Mouse (Mus musculus): ENCODE results near the gene Xirp1. TPM values are rescaled to one million over a fixed set of nuclear protein-coding genes. Genes with fewer than 3 reads are reported as not detected.

Xirp1 gene
- polyA plus RNA-seq, 1 experiment from 2014 or later: 0.05 TPM

DNA sequence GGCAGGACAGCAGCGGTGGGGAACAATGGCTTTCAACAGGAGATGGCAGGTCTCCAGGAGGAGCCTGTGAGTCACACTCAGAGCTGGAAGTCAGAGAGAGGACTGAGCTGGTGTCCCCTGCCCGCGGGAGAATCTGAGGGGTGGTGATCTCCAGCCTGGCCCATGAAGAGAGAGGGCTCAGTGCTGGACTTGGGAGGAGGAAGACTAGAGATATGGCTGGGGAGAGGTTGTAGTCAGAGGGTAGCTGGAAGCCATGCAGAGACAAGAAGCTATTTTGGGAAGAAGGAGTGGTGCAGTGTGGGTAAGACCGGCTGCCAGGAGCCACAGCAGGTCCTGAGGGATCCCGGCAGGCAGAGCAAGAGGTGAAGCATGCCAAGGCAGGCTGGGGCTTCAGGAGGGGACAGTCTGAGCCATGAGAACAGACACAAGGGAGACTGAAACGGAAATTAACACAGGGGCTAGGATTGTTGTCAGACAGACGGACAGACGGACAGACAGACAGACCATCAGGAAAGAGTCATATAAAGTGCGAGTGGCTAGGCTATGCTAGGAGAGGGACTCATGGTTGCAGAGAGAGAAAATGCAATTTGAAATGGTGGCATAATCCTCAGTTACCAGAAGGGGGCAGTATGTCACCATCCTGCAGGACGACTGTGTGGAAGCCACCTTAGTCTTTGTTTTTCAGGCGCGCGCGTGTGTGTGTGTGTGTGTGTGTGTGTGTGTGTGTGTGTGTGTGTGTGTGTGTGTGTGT is 4.2 kb upstream of the Xirp1 start:
- whole genome bisulfite sequencing: 8% methylated on average over 14 of the region's 14 CpGs
- no peaks in the 10 kb centered on the region for H3K27me3 ChIP-seq (ENCODE audit: control insufficient read depth, insufficient read depth, low read length)
- no peak overlapping the region; the same call in 1 of the 2 replicates for H3K27ac ChIP-seq (replicated peaks)
- ATAC-seq (ENCODE audit: low FRiP score, low TSS enrichment) (peak; percentile 62), DNase-seq (ENCODE audit: low spot score) (peak; percentile 58)
- H3K4me2 ChIP-seq (replicated peaks; ENCODE audit: low read depth): peak overlapping the region; percentile 36
- H3K36me3 ChIP-seq (ENCODE audit: control insufficient read depth, insufficient read depth, low read length): no peaks in the 10 kb centered on the region
- H3K9ac ChIP-seq (ENCODE audit: low read length): peak overlapping the region; percentile 35
- no peaks in the 10 kb centered on the region for H3K9me3 ChIP-seq (ENCODE audit: control insufficient read depth, low read length)
- TF ChIP-seq CTCF (IDR thresholded peaks at IDR 0.05; ENCODE audit: low read depth) (peak; percentile 95), EP300 (optimal IDR thresholded peaks at IDR 0.05) (no peak)
- no peaks in the 10 kb centered on the region for H3K4me1 ChIP-seq (replicated peaks; ENCODE audit: control insufficient read depth, insufficient read depth)
- no peak overlapping the region for H3K4me3 ChIP-seq (ENCODE audit: low read depth, low read length)

DNA sequence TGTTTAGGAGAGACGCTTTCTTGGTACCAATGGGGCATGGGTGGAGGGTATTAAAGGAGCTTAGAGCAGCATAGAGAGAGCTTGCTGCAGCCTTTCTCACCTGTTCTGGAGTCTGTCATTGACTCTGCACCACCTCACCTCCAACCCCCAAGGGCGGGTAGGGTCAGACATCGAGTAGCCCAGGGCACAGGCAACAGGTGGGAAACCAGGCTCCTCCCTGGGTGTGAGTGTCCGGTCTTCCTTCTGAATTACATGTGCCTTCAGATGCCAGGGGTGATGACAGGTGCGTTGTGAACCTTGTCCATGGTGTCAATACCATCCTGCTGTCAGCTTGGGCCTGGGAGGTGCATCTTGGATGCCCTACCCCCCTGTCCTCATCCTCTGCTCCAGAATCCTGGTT is 1.2 kb upstream of the Xirp1 start:
- ATAC-seq (ENCODE audit: low FRiP score, low TSS enrichment) (no peak), DNase-seq (ENCODE audit: low spot score) (no peak)

GRCm38 (mm10) chr9:120024171-120024570 is 773 bp upstream of the Xirp1 start:
- Histone ChIP-seq H3K4me3 (ENCODE audit: low read depth, low read length) (no peak overlapping the region), H3K27me3 (ENCODE audit: control insufficient read depth, insufficient read depth, low read length) (no peaks in the 10 kb centered on the region), H3K4me2 (replicated peaks; ENCODE audit: low read depth) (no peak overlapping the region), H3K9me3 (ENCODE audit: control insufficient read depth, low read length) (no peaks in the 10 kb centered on the region), H3K9ac (ENCODE audit: low read length) (no peak overlapping the region), H3K36me3 (ENCODE audit: control insufficient read depth, insufficient read depth, low read length) (no peaks in the 10 kb centered on the region), H3K27ac (replicated peaks) (no peak overlapping the region), H3K4me1 (replicated peaks; ENCODE audit: control insufficient read depth, insufficient read depth) (no peaks in the 10 kb centered on the region)
- 71% methylated on average over 10 of the region's 10 CpGs for WGBS
- no peak for TF ChIP-seq EP300 (optimal IDR thresholded peaks at IDR 0.05)
- no peak for TF ChIP-seq CTCF (IDR thresholded peaks at IDR 0.05; ENCODE audit: low read depth)
- DNase-seq (ENCODE audit: low spot score) (no peak), ATAC-seq (ENCODE audit: low FRiP score, low TSS enrichment) (no peak)

More for the DNA sequence above, 1.2 kb upstream of the Xirp1 start:
- H3K9ac ChIP-seq (ENCODE audit: low read length): no peak overlapping the region
- H3K36me3 ChIP-seq (ENCODE audit: control insufficient read depth, insufficient read depth, low read length): no peaks in the 10 kb centered on the region
- no peaks in the 10 kb centered on the region for H3K4me1 ChIP-seq (replicated peaks; ENCODE audit: control insufficient read depth, insufficient read depth)
- no peak overlapping the region for H3K4me3 ChIP-seq (ENCODE audit: low read depth, low read length)
- WGBS: 76% methylated on average over 5 of the region's 5 CpGs
- no peaks in the 10 kb centered on the region for H3K27me3 ChIP-seq (ENCODE audit: control insufficient read depth, insufficient read depth, low read length)
- H3K9me3 ChIP-seq (ENCODE audit: control insufficient read depth, low read length): no peaks in the 10 kb centered on the region
- no peak overlapping the region for H3K27ac ChIP-seq (replicated peaks)
- TF ChIP-seq CTCF (IDR thresholded peaks at IDR 0.05; ENCODE audit: low read depth) (no peak), EP300 (optimal IDR thresholded peaks at IDR 0.05) (no peak)
- H3K4me2 ChIP-seq (replicated peaks; ENCODE audit: low read depth): no peak overlapping the region

GRCm38 (mm10) chr9:120021164-120021563 is 2.2 kb downstream of the Xirp1 start:
- WGBS: 43% methylated on average over 5 of the region's 5 CpGs
- no peak overlapping the region for H3K4me2 ChIP-seq (replicated peaks; ENCODE audit: low read depth)
- no peak overlapping the region for H3K27ac ChIP-seq (replicated peaks)
- no peaks in the 10 kb centered on the region for H3K9me3 ChIP-seq (ENCODE audit: control insufficient read depth, low read length)
- H3K36me3 ChIP-seq (ENCODE audit: control insufficient read depth, insufficient read depth, low read length): no peaks in the 10 kb centered on the region
- no peak overlapping the region for H3K4me3 ChIP-seq (ENCODE audit: low read depth, low read length)
- no peak overlapping the region for H3K9ac ChIP-seq (ENCODE audit: low read length)
- H3K27me3 ChIP-seq (ENCODE audit: control insufficient read depth, insufficient read depth, low read length): no peaks in the 10 kb centered on the region
- no peaks in the 10 kb centered on the region for H3K4me1 ChIP-seq (replicated peaks; ENCODE audit: control insufficient read depth, insufficient read depth)
- DNase-seq (ENCODE audit: low spot score) (no peak), ATAC-seq (ENCODE audit: low FRiP score, low TSS enrichment) (no peak)
- TF ChIP-seq EP300 (optimal IDR thresholded peaks at IDR 0.05) (no peak), CTCF (IDR thresholded peaks at IDR 0.05; ENCODE audit: low read depth) (no peak)

- Histone ChIP-seq H3K9me3 (ENCODE audit: control insufficient read depth, low read length) (no peaks in the 10 kb centered on the region), H3K9ac (ENCODE audit: low read length) (no peak overlapping the region), H3K27me3 (ENCODE audit: control insufficient read depth, insufficient read depth, low read length) (no peaks in the 10 kb centered on the region), H3K4me3 (ENCODE audit: low read depth, low read length) (no peak overlapping the region), H3K27ac (replicated peaks) (peak overlapping the region; percentile 45; the same call in 1 of the 2 replicates), H3K4me1 (replicated peaks; ENCODE audit: control insufficient read depth, insufficient read depth) (no peaks in the 10 kb centered on the region), H3K4me2 (replicated peaks; ENCODE audit: low read depth) (no peak overlapping the region), H3K36me3 (ENCODE audit: control insufficient read depth, insufficient read depth, low read length) (no peaks in the 10 kb centered on the region)
- ATAC-seq (ENCODE audit: low FRiP score, low TSS enrichment) (no peak), DNase-seq (ENCODE audit: low spot score) (peak; percentile 75)
- WGBS: 26% methylated on average over 7 of the region's 7 CpGs
- TF ChIP-seq EP300 (optimal IDR thresholded peaks at IDR 0.05): no peak
- peak; percentile 88 for TF ChIP-seq CTCF (IDR thresholded peaks at IDR 0.05; ENCODE audit: low read depth)
Observed at GRCm38 (mm10) chr9:120020285-120020890, 3.0 kb downstream of the Xirp1 start.

- Histone ChIP-seq H3K36me3 (ENCODE audit: control insufficient read depth, insufficient read depth, low read length) (no peaks in the 10 kb centered on the region), H3K4me1 (replicated peaks; ENCODE audit: control insufficient read depth, insufficient read depth) (no peaks in the 10 kb centered on the region), H3K27me3 (ENCODE audit: control insufficient read depth, insufficient read depth, low read length) (no peaks in the 10 kb centered on the region), H3K9me3 (ENCODE audit: control insufficient read depth, low read length) (no peaks in the 10 kb centered on the region), H3K27ac (replicated peaks) (no peak overlapping the region), H3K4me3 (ENCODE audit: low read depth, low read length) (no peak overlapping the region), H3K4me2 (replicated peaks; ENCODE audit: low read depth) (no peak overlapping the region), H3K9ac (ENCODE audit: low read length) (no peak overlapping the region)
- no peak for TF ChIP-seq EP300 (optimal IDR thresholded peaks at IDR 0.05)
- TF ChIP-seq CTCF (IDR thresholded peaks at IDR 0.05; ENCODE audit: low read depth): no peak
- DNase-seq (ENCODE audit: low spot score) (no peak), ATAC-seq (ENCODE audit: low FRiP score, low TSS enrichment) (no peak)
- WGBS: 62% methylated on average over 10 of the region's 10 CpGs
Observed at GRCm38 (mm10) chr9:120016956-120017355, 6.4 kb downstream of the Xirp1 start.
